Comparison of ENCODE assay signal across 8 mouse cellular contexts in genomic region chr8:83609086-83609485, GRCm38 (mm10). TPM values are rescaled to one million over a fixed set of nuclear protein-coding genes. Genes with fewer than 3 reads are reported as not detected.
A peak's percentile ranks its signal among the peaks of the same experiment; 100 is the strongest.
DNase-seq lines count a peak whose midpoint lies in the region; ATAC-seq and TF ChIP-seq lines count a peak whose summit lies in the region.

No protein-coding gene starts in this region.

- no peak for ATAC-seq in lung, embryonic 14.5 days (ENCODE audit: insufficient read depth)
- ATAC-seq in embryonic facial prominence, embryonic 13.5 days (ENCODE audit: insufficient number of reproducible peaks, insufficient read depth, low FRiP score, low TSS enrichment, low read depth): no peak
- no peak for ATAC-seq in intestine, postnatal 0 days

- no peak for TF ChIP-seq CTCF in lung, embryonic 14.5 days (IDR thresholded peaks at IDR 0.05; ENCODE audit: low read depth)
- TF ChIP-seq CTCF in intestine, postnatal 0 days (IDR thresholded peaks at IDR 0.05; ENCODE audit: low read depth): no peak
- TF ChIP-seq CTCF in olfactory bulb, adult 2 months (IDR thresholded peaks at IDR 0.05; ENCODE audit: insufficient read depth, low read depth, low read length): no peak

- peak overlapping the region; percentile 99 for H3K27ac ChIP-seq in lung, embryonic 14.5 days (ENCODE audit: low read depth)
- H3K27ac ChIP-seq in embryonic facial prominence, embryonic 13.5 days: peak overlapping the region; percentile 99
- no peak overlapping the region for H3K27ac ChIP-seq in intestine, postnatal 0 days (ENCODE audit: low read depth, low read length)
- H3K27ac ChIP-seq in olfactory bulb, adult 2 months (ENCODE audit: insufficient read depth, low read depth, low read length): 0 out of 2 replicates have a peak overlapping the region, but pooled peaks have one; percentile 89

- peaks cover 42% of the 10 kb centered on the region for H3K36me3 ChIP-seq in lung, embryonic 14.5 days (ENCODE audit: insufficient read depth)
- peaks cover 45% of the 10 kb centered on the region for H3K36me3 ChIP-seq in embryonic facial prominence, embryonic 13.5 days
- H3K36me3 ChIP-seq in intestine, postnatal 0 days (ENCODE audit: control insufficient read depth, insufficient read depth): peaks cover 36% of the 10 kb centered on the region

- peak overlapping the region; percentile 92 for H3K9ac ChIP-seq in lung, embryonic 14.5 days
- H3K9ac ChIP-seq in embryonic facial prominence, embryonic 13.5 days: peak overlapping the region; percentile 87
- H3K9ac ChIP-seq in intestine, postnatal 0 days (ENCODE audit: low read depth, low read length): peak overlapping the region; percentile 72

- peak; percentile 18 for DNase-seq in lung, embryonic 14.5 days
- no peak for DNase-seq in lung, postnatal 36 days
- no peak for DNase-seq in cerebellum, adult 11 months
- no peak for DNase-seq in gastrocnemius, adult 18-20 months (ENCODE audit: low spot score)
- no peak for DNase-seq in spleen, postnatal 14 days (ENCODE audit: low spot score in 2 of 2)

- H3K4me2 ChIP-seq in lung, embryonic 14.5 days: peak overlapping the region; percentile 97
- H3K4me2 ChIP-seq in embryonic facial prominence, embryonic 13.5 days: peak overlapping the region; percentile 83
- peak overlapping the region; percentile 69 for H3K4me2 ChIP-seq in intestine, postnatal 0 days (replicated peaks; ENCODE audit: low read depth)

- TF ChIP-seq POLR2A in olfactory bulb, adult 2 months (IDR thresholded peaks at IDR 0.05; ENCODE audit: insufficient read depth, low read depth, low read length): no peak

- H3K9me3 ChIP-seq in lung, embryonic 14.5 days (ENCODE audit: low read depth, low read length): no peaks in the 10 kb centered on the region
- no peaks in the 10 kb centered on the region for H3K9me3 ChIP-seq in embryonic facial prominence, embryonic 13.5 days
- H3K9me3 ChIP-seq in intestine, postnatal 0 days (ENCODE audit: control insufficient read depth): no peaks in the 10 kb centered on the region

- peaks cover 7% of the 10 kb centered on the region for H3K4me1 ChIP-seq in lung, embryonic 14.5 days (ENCODE audit: insufficient read depth)
- H3K4me1 ChIP-seq in embryonic facial prominence, embryonic 13.5 days: peaks cover 24% of the 10 kb centered on the region
- no peaks in the 10 kb centered on the region for H3K4me1 ChIP-seq in intestine, postnatal 0 days (replicated peaks; ENCODE audit: control insufficient read depth, insufficient read depth, low read length)
- peaks cover 19% of the 10 kb centered on the region for H3K4me1 ChIP-seq in olfactory bulb, adult 2 months (ENCODE audit: control insufficient read depth, insufficient read depth, low read length)

- 27% methylated on average over 9 of the region's 9 CpGs for WGBS in lung, embryonic 14.5 days
- whole genome bisulfite sequencing in embryonic facial prominence, embryonic 13.5 days: 21% methylated on average over 9 of the region's 9 CpGs
- 20% methylated on average over 9 of the region's 9 CpGs for WGBS in intestine, postnatal 0 days
- WGBS in olfactory bulb, adult 2 months: 12% methylated on average over 9 of the region's 9 CpGs

- H3K27me3 ChIP-seq in lung, embryonic 14.5 days (ENCODE audit: insufficient read depth, low read length): no peaks in the 10 kb centered on the region
- H3K27me3 ChIP-seq in embryonic facial prominence, embryonic 13.5 days: no peaks in the 10 kb centered on the region
- no peaks in the 10 kb centered on the region for H3K27me3 ChIP-seq in intestine, postnatal 0 days (replicated peaks; ENCODE audit: control insufficient read depth, insufficient read depth, low read length)

- H3K4me3 ChIP-seq in lung, embryonic 14.5 days (ENCODE audit: low read depth, low read length): peak overlapping the region; percentile 83
- peak overlapping the region; percentile 77 for H3K4me3 ChIP-seq in embryonic facial prominence, embryonic 13.5 days
- H3K4me3 ChIP-seq in intestine, postnatal 0 days (ENCODE audit: low read depth, low read length): peak overlapping the region; percentile 64
- H3K4me3 ChIP-seq in olfactory bulb, adult 2 months (ENCODE audit: insufficient read depth, low read depth, low read length): peak overlapping the region; percentile 83; the same call in 1 of the 2 replicates

RNA-seq across cellular contexts. Expression of gene Dnajb1, which starts 1.1 kb away (rescaled TPM):
- polyA plus RNA-seq in lung, embryonic 14.5 days (2014; fragmentation: Nextera tagmentation; extraction: Ambion mirVana): 54.9 and 61.3 TPM in 2 replicates
- polyA plus RNA-seq in embryonic facial prominence, embryonic 13.5 days (2015; fragmentation: Nextera tagmentation; extraction: Ambion mirVana): 63.2 and 68.8 TPM in 2 replicates
- polyA plus RNA-seq in intestine, postnatal 0 days (2015; fragmentation: Nextera tagmentation; extraction: Ambion mirVana): 26.1 and 28.8 TPM in 2 replicates
- not detected in 2 replicates for polyA plus RNA-seq in olfactory bulb, adult 2 months (2012; ENCODE audit: insufficient read depth, insufficient read length, low replicate concordance, missing spikeins)
- 10 to 100 TPM in 1 of 2 experiments, 1 to 10 TPM in 1; 5.9 to 16.7 TPM for total RNA-seq in gastrocnemius, adult 18-20 months (2021)

RNA-seq across cellular contexts. Expression of gene Tecr, which starts 1.3 kb away (rescaled TPM):
- polyA plus RNA-seq in lung, embryonic 14.5 days (2014; fragmentation: Nextera tagmentation; extraction: Ambion mirVana): 531 and 570 TPM in 2 replicates
- polyA plus RNA-seq in embryonic facial prominence, embryonic 13.5 days (2015; fragmentation: Nextera tagmentation; extraction: Ambion mirVana): 545 and 624 TPM in 2 replicates
- 317 and 320 TPM in 2 replicates for polyA plus RNA-seq in intestine, postnatal 0 days (2015; fragmentation: Nextera tagmentation; extraction: Ambion mirVana)
- not detected in 2 replicates for polyA plus RNA-seq in olfactory bulb, adult 2 months (2012; ENCODE audit: insufficient read depth, insufficient read length, low replicate concordance, missing spikeins)
- 100 to 1,000 TPM; 512 to 541 TPM for total RNA-seq in gastrocnemius, adult 18-20 months (2021)

RNA-seq across cellular contexts. Expression of gene Ndufb7, which starts 42.6 kb away (rescaled TPM):
- 361 and 362 TPM in 2 replicates for polyA plus RNA-seq in lung, embryonic 14.5 days (2014; fragmentation: Nextera tagmentation; extraction: Ambion mirVana)
- polyA plus RNA-seq in embryonic facial prominence, embryonic 13.5 days (2015; fragmentation: Nextera tagmentation; extraction: Ambion mirVana): 304 and 312 TPM in 2 replicates
- 579 and 585 TPM in 2 replicates for polyA plus RNA-seq in intestine, postnatal 0 days (2015; fragmentation: Nextera tagmentation; extraction: Ambion mirVana)
- not detected in 2 replicates for polyA plus RNA-seq in olfactory bulb, adult 2 months (2012; ENCODE audit: insufficient read depth, insufficient read length, low replicate concordance, missing spikeins)
- total RNA-seq in gastrocnemius, adult 18-20 months (2021): 100 to 1,000 TPM; 308 to 352 TPM

RNA-seq across cellular contexts. Expression of gene Gipc1, which starts 43.4 kb away (rescaled TPM):
- polyA plus RNA-seq in lung, embryonic 14.5 days (2014; fragmentation: Nextera tagmentation; extraction: Ambion mirVana): 170 and 175 TPM in 2 replicates
- polyA plus RNA-seq in embryonic facial prominence, embryonic 13.5 days (2015; fragmentation: Nextera tagmentation; extraction: Ambion mirVana): 186 and 190 TPM in 2 replicates
- polyA plus RNA-seq in intestine, postnatal 0 days (2015; fragmentation: Nextera tagmentation; extraction: Ambion mirVana): 76.1 and 79.3 TPM in 2 replicates
- polyA plus RNA-seq in olfactory bulb, adult 2 months (2012; ENCODE audit: insufficient read depth, insufficient read length, low replicate concordance, missing spikeins): not detected in 2 replicates
- 10 to 100 TPM; 16.6 to 16.9 TPM for total RNA-seq in gastrocnemius, adult 18-20 months (2021)

RNA-seq across cellular contexts. Expression of gene Ptger1, which starts 57.4 kb away (rescaled TPM):
- 0.89 and 0.95 TPM in 2 replicates for polyA plus RNA-seq in lung, embryonic 14.5 days (2014; fragmentation: Nextera tagmentation; extraction: Ambion mirVana)
- 1.5 and 2.1 TPM in 2 replicates for polyA plus RNA-seq in embryonic facial prominence, embryonic 13.5 days (2015; fragmentation: Nextera tagmentation; extraction: Ambion mirVana)
- polyA plus RNA-seq in intestine, postnatal 0 days (2015; fragmentation: Nextera tagmentation; extraction: Ambion mirVana): 1.1 and 1.2 TPM in 2 replicates
- polyA plus RNA-seq in olfactory bulb, adult 2 months (2012; ENCODE audit: insufficient read depth, insufficient read length, low replicate concordance, missing spikeins): not detected in 2 replicates
- total RNA-seq in gastrocnemius, adult 18-20 months (2021): under 1 TPM in 1 of 2 experiments, not detected in 1; 0.09 TPM

Comparison
In these comparisons a context has a peak if more than half of its experiments do, and no peak if none do; other contexts are left out.
1. RNA of gene Ndufb7, which starts 42.6 kb away (polyA plus RNA-seq): 579 to 585 TPM in intestine, postnatal 0 days, 361 to 362 TPM in lung, embryonic 14.5 days and 304 to 312 TPM in embryonic facial prominence, embryonic 13.5 days; not detected in olfactory bulb, adult 2 months; every median in the first group is over 100 times any median in the second.
2. Peak in every context shown above with its lines, with median percentiles within 50 percentile points of each other: H3K4me2 ChIP-seq, H3K4me3 ChIP-seq and H3K9ac ChIP-seq.